Mouse (Mus musculus) 3134 (cell line): Measurements from ENCODE around the gene Siva1.
A peak's percentile ranks its signal among the peaks of the same experiment; 100 is the strongest.

Experiments used
- DNase-seq: peaks from one replicate; pipeline ENCODE4 v3.0.0-alpha.2; 2011; ENCODE audit warnings: low spot score; ENCODE audit not compliant: insufficient read length; ENCODE audit errors: extremely low read depth

The Siva1 gene

GRCm38 (mm10) chr12:112621900-112622299 lies 22.6 kb upstream of the Siva1 start:
- DNase-seq: peak; percentile 55

- DNase-seq: no peak
These were observed 20.7 kb upstream of the Siva1 start for GRCm38 (mm10) chr12:112623742-112624141.

- no peak for DNase-seq
These were observed 18.8 kb upstream of the Siva1 start for GRCm38 (mm10) chr12:112625700-112626099.

GRCm38 (mm10) chr12:112626455-112626854 lies 18.0 kb upstream of the Siva1 start:
- no peak for DNase-seq

- peak; percentile 62 for DNase-seq
These were observed 17.2 kb upstream of the Siva1 start for GRCm38 (mm10) chr12:112627097-112627881.

GRCm38 (mm10) chr12:112628197-112628596 lies 16.3 kb upstream of the Siva1 start:
- no peak for DNase-seq

GRCm38 (mm10) chr12:112628928-112629721 lies 15.4 kb upstream of the Siva1 start:
- DNase-seq: peak; percentile 91

GRCm38 (mm10) chr12:112630029-112630428 lies 14.4 kb upstream of the Siva1 start:
- no peak for DNase-seq

- no peak for DNase-seq
These were observed 13.7 kb upstream of the Siva1 start for GRCm38 (mm10) chr12:112630796-112631195.

- DNase-seq: no peak
These were observed 13.0 kb upstream of the Siva1 start for GRCm38 (mm10) chr12:112631472-112631871.

- no peak for DNase-seq
These were observed 12.2 kb upstream of the Siva1 start for GRCm38 (mm10) chr12:112632084-112632777.

- no peak for DNase-seq
These were observed 11.6 kb upstream of the Siva1 start for GRCm38 (mm10) chr12:112632907-112633306.

GRCm38 (mm10) chr12:112633686-112634085 lies 10.8 kb upstream of the Siva1 start:
- no peak for DNase-seq

- DNase-seq: no peak
These were observed 5.0 kb upstream of the Siva1 start for GRCm38 (mm10) chr12:112639526-112639925.

- DNase-seq: no peak
These were observed 1.4 kb upstream of the Siva1 start for GRCm38 (mm10) chr12:112643126-112643525.

GRCm38 (mm10) chr12:112644855-112645506 lies 502 bp downstream of the Siva1 start:
- no peak for DNase-seq

GRCm38 (mm10) chr12:112646139-112646538 lies 1.7 kb downstream of the Siva1 start:
- no peak for DNase-seq

- DNase-seq: no peak
These were observed 3.6 kb downstream of the Siva1 start for GRCm38 (mm10) chr12:112648081-112648480.

- DNase-seq: no peak
These were observed 7.4 kb downstream of the Siva1 start for GRCm38 (mm10) chr12:112651778-112652439.

GRCm38 (mm10) chr12:112653157-112653824 lies 8.8 kb downstream of the Siva1 start:
- DNase-seq: peak; percentile 50
